Mouse (Mus musculus) yolk sac, embryonic 10.5 days (tissue): Measurements from ENCODE around the gene Megf11.

Experiments
- DNase-seq: peaks from one replicate; pipeline ENCODE4 v3.0.0-alpha.2; 2017; ENCODE audit warnings: low spot score

Megf11 gene

DNA sequence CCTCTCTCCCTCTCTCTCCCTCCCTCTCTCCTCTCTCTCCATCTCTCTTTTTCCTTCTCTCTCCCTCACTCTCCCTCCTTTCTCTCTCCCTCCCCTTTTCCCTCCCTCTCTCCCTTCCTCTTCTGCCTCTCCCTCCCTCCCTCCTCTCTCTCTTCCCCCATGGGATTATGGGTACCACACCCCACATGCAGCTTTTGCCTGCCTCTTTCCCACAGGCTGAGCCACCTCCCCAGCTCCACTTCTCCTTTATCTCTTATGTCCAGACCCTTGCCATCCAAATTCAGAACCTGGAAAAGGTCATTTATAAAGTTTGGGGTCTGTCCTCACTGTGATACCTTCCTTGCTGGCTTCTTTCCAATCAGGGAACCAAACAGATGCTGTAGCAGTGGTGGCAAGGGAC, 180.5 kb downstream of the Megf11 start:
- no peak for DNase-seq

DNA sequence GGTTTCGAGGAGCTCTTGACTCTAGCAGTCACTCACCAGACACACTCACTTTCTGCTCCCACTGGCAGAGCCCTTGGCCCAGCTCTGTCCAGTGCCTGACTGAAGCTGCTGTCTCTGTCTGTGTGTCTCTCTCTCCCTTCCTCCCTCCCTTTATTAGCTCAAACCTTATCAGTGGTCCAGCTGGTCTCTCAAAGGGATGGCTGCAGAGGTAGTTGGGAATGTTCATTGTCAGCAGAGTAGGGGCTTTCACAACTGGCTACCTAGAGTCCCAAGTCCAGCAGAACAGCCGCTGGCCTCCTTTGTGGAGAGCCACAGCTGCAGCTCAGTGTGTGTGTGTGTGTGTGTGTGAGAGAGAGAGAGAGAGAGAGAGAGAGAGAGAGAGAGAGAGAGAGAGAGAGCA, 180.9 kb downstream of the Megf11 start:
- DNase-seq, result peak; percentile 88

- peak; percentile 41 for DNase-seq
Observed at GRCm38 (mm10) chr9:64567482-64567881, 182.1 kb downstream of the Megf11 start.

DNA sequence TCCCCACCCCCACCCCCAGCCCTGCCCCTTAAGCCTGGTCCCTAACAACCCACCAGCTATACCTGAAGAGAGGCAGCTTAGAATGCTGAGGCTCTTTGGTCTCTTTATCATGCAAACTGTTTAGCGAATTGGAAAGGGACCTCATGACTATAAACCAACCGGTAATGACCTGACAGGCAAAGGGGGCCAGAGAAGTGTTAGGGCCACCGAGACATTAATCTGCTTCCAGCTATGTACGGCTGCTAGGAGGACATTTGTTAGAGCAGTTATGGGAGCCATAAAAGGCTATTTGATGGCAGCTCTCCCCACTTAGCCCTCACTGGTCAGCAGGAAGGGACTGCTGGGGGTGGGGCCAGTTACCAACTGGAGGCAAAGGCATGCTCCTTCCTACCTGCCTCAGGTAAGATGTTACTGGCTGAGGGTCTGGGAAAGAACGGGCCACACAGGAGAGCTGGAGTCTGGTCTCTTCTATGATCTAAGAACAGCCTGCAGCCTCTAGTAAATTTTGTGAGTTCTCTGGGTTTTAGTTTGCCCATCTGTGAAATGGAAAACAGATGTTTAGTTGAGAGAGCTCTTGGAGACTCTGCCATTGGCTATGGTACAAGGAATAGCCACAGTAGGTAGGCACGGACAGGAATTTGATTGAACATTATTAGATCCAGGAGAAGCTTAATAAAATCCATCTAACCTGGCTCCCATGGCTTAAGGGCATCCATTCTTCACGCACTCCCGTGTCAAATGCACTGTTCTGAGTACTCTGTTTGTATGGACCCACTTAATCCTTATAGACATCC, 183.2 kb downstream of the Megf11 start:
- DNase-seq, result no peak

DNA sequence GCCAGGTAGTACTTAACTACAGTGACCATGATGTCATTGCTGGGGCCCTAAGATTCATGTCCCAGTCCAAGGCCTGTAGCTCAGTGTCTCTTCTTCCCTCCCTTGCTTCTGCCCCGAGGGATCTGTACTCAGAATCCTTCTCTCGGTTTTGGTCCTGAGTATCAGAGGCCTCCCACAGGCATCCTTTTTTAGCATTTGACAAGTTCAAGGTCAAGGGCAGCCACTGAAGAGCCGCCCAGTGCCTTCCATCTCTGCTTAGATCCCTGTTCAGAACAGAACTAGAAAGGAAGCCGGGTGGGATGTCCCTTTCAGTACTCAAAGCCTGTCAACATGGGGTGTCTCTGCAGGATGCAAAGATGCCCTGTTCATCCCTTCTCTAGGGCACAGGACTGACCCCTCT, 185.0 kb downstream of the Megf11 start:
- DNase-seq, result no peak

GRCm38 (mm10) chr9:64571091-64571490, 185.7 kb downstream of the Megf11 start:
- peak; percentile 68 for DNase-seq

DNA sequence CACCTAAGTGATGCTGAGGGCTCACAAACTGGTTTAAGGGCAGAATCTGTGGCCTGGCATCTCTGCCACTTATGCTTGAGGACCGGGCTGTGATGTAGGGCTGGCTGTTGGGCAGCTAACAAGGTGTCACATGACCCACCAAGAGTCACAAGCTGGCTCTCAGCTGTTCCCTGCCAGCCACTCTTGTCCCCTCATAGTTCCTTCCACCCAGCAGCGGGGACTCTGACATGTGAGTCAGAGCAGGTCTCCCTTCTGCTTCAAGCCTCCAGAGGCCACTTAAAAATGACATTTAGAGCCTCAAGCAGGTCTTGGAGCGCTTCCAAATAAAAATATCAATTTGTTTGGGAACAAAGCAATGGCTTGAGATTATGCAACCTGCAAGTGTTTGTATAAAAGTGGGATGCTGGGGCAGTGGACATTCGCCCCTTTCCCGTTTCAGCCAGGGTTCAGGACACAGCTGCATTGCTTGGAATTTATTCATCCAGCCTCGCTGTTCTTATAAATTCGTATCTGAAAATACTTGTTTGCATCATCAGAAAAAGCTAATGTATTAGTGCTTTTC, 187.3 kb downstream of the Megf11 start:
- DNase-seq, result no peak

- no peak for DNase-seq
Observed at GRCm38 (mm10) chr9:64575658-64576057, 190.2 kb downstream of the Megf11 start.

DNA sequence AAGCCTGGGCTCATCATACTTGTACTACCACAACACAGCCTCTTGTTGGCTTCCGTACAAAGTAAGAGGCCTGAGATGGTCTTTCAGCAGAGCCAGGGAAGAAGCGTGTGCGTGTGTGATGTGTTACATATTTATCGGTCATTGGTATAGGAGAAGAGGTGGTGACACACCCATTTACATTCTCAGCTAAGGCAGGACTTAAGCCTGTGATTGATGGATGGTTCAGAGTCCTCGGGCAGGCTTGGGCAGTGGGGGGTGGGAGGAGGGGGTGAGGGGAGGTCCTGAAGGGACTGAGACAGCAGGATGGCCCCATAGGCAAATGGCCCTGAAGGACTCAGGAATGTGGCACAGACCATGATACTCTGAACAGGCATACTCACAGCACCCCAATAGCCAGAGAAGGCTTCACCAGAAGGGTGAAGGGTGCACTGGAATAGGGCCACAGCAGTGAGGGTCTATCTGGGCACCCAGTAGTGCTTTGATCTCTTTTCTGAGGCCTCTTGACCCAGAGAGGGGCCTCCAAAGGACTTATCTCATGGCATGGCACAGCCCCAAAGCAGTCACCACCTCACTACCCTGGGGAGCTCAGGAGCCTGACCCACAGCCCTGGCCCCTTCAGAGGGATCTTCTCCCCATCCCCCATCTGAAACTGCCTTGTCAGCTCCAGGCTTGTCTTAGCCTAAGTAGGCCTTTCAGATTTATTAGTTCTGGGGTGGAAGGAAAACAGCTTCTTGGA, 190.9 kb downstream of the Megf11 start:
- DNase-seq, result no peak

GRCm38 (mm10) chr9:64577156-64577555, 191.7 kb downstream of the Megf11 start:
- DNase-seq, result no peak

DNA sequence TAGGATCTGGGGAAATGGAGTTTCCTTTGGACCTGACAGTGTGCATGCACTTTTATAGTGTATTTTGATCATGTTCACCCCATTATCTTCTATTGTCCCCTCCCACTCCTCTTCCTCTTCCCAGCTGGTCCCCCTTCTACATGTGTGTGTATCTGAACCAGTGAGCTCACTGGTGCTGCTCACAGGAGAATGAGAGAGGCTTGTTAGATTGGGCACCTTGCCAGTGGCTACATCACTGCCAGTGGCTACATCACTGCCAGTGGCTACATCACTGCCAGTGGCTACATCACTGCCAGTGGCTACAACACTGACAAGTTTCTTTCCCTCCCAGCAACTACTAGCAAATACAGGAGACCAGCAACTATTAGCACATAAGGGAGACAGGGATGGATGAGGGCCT, 192.6 kb downstream of the Megf11 start:
- no peak for DNase-seq

DNA sequence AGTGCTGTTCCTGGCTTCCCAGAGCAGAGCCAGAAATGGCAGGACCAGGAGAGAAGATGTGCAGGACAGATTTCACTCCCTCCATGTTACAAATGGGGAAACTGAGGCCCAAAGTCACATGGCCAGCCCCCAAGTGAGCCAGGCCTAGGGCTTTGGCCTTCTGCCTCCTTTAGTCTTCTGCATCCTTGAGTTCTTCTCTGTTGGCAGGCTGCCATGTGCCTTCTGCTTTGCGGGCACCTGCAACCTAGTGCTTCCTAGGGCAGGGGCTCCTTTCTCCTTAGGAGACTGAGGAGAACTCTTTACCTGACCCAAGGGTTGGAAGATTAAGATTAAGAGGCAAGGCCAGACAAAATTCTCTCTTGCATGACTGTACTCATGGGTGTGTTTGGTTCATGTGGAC, 193.9 kb downstream of the Megf11 start:
- no peak for DNase-seq

DNA sequence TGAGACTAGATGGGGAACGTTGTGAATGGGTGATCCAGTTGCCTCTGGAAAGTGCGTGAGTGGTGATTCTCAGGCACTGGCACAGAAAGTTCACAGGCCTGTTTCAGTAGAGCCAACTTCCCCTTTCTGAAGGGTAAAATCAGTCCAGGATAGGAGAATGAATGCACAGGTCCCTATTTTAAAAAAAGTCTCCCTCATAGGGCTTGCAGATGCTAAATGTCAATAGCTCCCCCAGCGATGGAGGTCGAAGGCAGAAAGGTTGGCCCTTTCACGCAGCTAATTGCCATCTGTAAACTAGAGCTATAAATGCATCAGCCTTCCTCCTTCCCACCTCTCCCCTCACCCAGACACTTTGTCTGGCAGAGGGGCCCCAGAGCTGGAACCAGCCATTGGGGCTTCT, 200.9 kb downstream of the Megf11 start:
- DNase-seq, result no peak

DNA sequence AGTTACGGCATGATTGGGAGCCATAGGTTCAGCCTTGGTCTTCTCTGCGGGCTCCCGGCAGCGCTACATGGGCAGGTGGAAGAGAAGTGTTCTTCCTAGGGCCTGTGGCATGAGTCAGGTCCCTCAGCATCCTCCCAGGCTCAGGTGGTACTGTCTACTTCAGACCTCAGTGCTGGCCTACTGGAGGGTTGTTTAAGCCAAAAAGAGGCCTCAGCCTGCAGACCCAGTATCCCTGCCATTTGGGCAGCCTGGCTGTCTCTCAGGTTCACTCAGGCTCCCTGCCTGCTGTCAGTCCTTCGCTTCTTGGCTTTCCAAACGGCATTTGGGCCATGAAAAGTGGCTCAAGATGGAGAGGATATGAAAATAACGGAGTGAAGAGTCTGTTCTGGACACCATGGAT, 202.6 kb downstream of the Megf11 start:
- DNase-seq, result no peak

DNA sequence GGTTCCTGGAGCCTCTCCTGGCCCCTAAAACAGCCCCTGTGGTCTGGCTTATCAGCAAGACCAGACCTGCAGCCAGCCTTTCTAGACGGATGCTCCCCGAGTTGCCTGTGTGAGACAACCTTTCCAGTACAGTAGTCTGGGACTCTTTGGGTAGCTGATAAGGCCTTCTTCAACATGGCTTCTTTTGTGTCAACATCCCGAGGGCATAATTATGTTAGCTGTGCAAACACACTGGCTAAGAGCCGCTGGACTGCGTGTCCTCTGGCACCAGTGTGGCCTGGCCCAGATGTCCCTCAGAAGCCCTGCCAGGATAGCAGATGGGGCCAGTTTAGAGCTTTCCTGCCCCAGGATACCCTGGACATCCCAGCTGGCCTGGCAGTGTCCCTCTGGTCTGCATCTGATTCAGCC, 205.2 kb downstream of the Megf11 start:
- DNase-seq, result no peak

DNA sequence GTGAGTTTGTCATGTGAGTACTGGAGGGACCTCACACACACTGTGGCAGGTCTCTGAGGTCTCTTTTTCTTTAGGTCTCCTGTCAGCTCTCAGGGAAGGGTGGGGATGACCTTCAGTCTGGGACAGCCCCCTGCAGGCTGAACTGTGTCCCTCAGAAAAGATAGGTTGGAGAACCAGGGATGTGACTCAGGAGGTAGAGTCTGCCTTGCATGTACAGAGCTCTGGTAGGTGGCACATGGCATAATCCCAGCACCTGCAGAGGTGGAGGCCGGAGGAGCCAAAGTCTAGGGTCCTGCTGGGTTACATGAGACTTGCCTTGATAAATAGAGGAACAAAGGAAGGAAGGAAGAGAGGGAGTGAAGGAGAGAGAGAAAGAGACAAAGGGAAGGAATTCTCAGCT, 206.0 kb downstream of the Megf11 start:
- DNase-seq, result peak; percentile 22

DNA sequence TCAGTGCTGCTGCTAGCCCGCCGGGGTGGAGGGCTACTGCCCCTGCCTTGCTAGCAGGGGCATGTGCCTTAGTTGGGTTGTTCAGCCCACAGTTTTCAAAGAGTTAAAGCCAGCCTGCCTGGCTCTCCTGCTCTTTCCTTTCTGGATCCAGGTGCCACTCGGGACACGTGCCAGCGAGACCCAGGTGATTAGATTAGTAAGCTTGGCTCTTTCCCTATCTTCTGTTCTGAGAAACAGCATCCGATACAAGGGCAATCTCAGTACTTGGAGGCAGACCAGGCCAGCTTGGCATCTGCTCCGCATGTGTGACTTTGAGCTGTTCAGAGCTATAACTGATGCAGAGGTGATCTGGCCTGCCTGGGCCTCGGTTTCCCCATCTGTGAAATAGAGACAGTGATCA, 209.0 kb downstream of the Megf11 start:
- no peak for DNase-seq

- DNase-seq, result no peak
Observed at GRCm38 (mm10) chr9:64598427-64598826, 213.0 kb downstream of the Megf11 start.

- DNase-seq, result no peak
Observed at GRCm38 (mm10) chr9:64600731-64601130, 215.3 kb downstream of the Megf11 start.

DNA sequence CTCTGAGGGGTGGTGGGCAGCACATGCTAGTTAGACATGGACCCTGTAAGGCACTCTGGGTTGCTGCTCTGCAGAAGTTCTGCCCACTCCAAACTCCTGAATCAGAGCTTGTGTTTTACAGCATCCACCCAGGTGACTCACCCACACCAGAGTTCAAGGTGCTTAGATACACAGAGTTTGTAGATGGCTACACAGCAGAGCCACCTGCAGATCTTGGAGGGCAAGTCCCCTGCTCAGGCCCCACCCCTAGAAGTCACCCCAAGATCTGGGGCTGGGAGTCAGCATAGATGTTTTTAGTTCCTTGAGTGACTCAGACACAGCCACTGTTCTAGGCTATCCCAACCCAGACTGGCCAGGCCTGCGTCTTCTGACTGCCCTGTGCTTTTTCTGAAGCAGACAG, 217.5 kb downstream of the Megf11 start:
- no peak for DNase-seq

- no peak for DNase-seq
Observed at GRCm38 (mm10) chr9:64604217-64604711, 218.8 kb downstream of the Megf11 start.

GRCm38 (mm10) chr9:64605077-64605714, 219.8 kb downstream of the Megf11 start:
- no peak for DNase-seq
